In the genomic region with DNA sequence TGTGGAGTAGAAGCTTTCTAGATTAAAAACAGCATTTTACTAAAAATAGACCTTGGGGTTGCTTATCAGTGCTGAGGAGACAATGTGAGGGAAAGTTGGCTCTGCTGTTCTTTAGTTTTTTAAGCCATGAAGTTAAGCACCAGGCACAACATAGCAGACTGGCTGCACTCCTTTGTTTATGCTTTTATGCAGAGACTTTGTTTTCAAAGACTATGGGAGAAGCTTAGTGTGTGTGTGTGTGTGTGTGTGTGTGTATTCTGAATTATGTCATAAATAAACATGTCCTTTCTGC, we compare ENCODE assay signal across 9 mouse cellular contexts.
DNase-seq lines count a peak whose midpoint lies in the region; ATAC-seq and TF ChIP-seq lines count a peak whose summit lies in the region.
"Had no signal": no experiment of that assay in that cellular context is flagged by ENCODE, and none has a peak within 500 bp of the region (broad histone marks: within the 10 kb centered on the region; RNA-seq: fewer than 3 reads in every experiment).

No protein-coding gene starts in this region.

- no peaks in the 10 kb centered on the region for H3K27me3 ChIP-seq in liver, postnatal 0 days (ENCODE audit: insufficient read depth, low read length)

- H3K9ac ChIP-seq in liver, postnatal 0 days (replicated peaks): no peak overlapping the region

- H3K4me1 ChIP-seq in cortical plate, adult 2 months (ENCODE audit: control insufficient read depth, insufficient read depth, low read length): peaks cover 2% of the 10 kb centered on the region
- no peaks in the 10 kb centered on the region for H3K4me1 ChIP-seq in liver, postnatal 0 days (ENCODE audit: insufficient read depth)

- H3K36me3 ChIP-seq in liver, postnatal 0 days (replicated peaks; ENCODE audit: insufficient read depth, low read length): no peaks in the 10 kb centered on the region

- peak overlapping the region; percentile 37; the same call in 1 of the 2 replicates for H3K27ac ChIP-seq in layer of hippocampus, adult 2 months
- 0 out of 2 replicates have a peak overlapping the region, but pooled peaks have one; percentile 3 for H3K27ac ChIP-seq in cortical plate, adult 2 months (ENCODE audit: insufficient read depth, low read length)
- H3K27ac ChIP-seq in liver, postnatal 0 days (ENCODE audit: low read depth): no peak overlapping the region

- no peak overlapping the region for H3K4me3 ChIP-seq in layer of hippocampus, adult 2 months
- no peak overlapping the region for H3K4me3 ChIP-seq in cortical plate, adult 2 months (ENCODE audit: insufficient read depth, low read length)
- H3K4me3 ChIP-seq in liver, postnatal 0 days (ENCODE audit: low read depth, low read length): no peak overlapping the region

- no peak for DNase-seq in layer of hippocampus, adult 2 months (ENCODE audit: low spot score in 2 of 2)
- DNase-seq in layer of hippocampus, adult 9-11 months: no peak
- DNase-seq in adipocyte (ENCODE audit: low spot score): peak; percentile 49
- no peak for DNase-seq in liver, postnatal 0 days
- DNase-seq in urinary bladder, postnatal 14 days (ENCODE audit: low spot score): no peak
- DNase-seq: layer of hippocampus, postnatal 36 days; right cerebral cortex, adult 18-20 months had no signal

- no peak for TF ChIP-seq POLR2A in cortical plate, adult 2 months (IDR thresholded peaks at IDR 0.05; ENCODE audit: extremely low read depth, insufficient read depth, low read length)

- H3K9me3 ChIP-seq in liver, postnatal 0 days (ENCODE audit: low read length): no peaks in the 10 kb centered on the region

- ATAC-seq in liver, postnatal 0 days: peak; percentile 17; the same call in 1 of the 2 replicates
- ATAC-seq in frontal cortex, adult (ENCODE audit: low TSS enrichment): no peak

- H3K4me2 ChIP-seq in liver, postnatal 0 days (ENCODE audit: low read depth, low read length): peak overlapping the region; percentile 6; the same call in 1 of the 2 replicates

- TF ChIP-seq CTCF in layer of hippocampus, adult 2 months (conservative IDR thresholded peaks at IDR 0.05): no peak
- no peak for TF ChIP-seq CTCF in cortical plate, adult 2 months (IDR thresholded peaks at IDR 0.05; ENCODE audit: extremely low read depth, insufficient read depth, low read length)
- TF ChIP-seq CTCF in liver, postnatal 0 days (IDR thresholded peaks at IDR 0.05; ENCODE audit: low read depth): no peak

- peak; percentile 80 for TF ChIP-seq EP300 in liver, postnatal 0 days (IDR thresholded peaks at IDR 0.05; ENCODE audit: low read depth)
